Mouse (Mus musculus) layer of hippocampus, adult 11-12 months (tissue): ENCODE measurements around the gene Tmem59.

Experiments used
- DNase-seq: peaks from one replicate; pipeline ENCODE4 v3.0.0; 2022; ENCODE audit warnings: low spot score

The Tmem59 gene

DNA sequence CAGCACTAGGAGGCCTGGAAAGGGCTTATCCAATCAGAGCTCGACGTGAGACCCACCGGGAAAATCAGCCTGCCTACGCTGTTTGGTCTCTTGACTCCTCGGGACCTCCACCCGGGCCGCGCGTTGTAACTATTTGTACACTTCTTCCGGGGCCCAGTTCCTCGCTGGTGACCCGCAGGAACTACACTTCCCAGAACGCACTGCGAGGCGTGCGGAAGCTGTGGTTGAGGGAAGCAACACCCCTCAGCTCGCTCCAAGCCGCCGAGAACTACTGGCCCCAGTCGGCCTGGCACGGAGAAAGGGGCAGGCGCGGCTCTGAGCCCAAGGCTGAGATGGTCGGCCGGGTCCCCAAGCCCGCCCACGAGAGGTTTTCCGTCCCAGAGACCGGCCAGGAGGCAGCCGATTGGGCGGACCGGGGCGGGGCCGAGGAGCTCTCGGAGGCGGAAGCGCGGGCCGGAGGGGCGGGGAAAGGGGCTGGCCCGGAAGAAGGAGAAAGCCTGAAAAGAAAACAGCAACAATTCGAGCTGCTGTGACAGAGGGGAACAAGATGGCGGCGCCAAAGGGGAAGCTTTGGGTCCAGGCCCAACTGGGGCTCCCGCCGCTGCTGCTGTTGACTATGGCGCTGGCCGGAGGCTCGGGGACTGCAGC is at the start of gene Tmem59:
Gene Tmem59 (plus strand): TSS at position 218 of the 648 bp plus-strand sequence.
- DNase-seq, result peak; percentile 95

DNA sequence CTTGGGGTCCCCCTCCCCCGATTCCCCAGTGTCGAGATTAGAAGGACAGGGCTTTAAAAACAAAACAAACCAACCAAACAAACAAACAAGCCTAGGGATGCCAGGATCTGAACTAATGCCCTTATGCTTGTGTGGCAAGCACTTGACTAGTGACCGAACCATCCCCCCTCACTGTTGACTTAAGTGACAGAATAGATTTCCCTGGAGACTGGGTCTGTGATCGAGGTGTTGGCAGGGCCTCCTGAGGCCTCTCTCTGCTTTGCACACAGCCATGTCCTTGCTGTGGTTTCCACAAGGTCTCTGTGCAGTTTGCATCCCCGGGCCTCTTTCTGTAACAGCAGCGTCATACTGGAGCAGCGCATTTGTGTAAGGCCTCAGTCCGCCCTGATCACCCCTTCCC is 48.8 kb upstream of the Tmem59 start:
- no peak for DNase-seq

DNA sequence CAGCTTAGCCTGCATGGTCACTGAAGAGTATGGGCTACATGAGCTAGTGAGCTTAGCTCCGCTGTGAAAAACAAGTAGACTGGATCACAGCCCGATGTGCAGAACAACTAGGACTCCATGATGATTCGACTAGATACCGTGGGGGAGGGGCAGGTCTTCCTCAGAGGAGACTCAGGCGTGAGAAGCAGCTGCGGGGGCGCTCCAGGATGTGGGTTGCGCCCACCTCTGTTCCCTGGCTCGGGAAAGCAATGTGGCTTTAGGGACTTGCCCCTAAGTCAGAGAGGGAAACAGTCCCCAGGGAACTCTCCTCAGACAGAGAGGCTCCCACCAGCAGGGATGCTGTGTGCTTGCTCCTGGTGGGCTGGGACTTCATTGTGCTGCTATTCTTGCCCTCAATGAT is 47.7 kb upstream of the Tmem59 start:
- no peak for DNase-seq

DNA sequence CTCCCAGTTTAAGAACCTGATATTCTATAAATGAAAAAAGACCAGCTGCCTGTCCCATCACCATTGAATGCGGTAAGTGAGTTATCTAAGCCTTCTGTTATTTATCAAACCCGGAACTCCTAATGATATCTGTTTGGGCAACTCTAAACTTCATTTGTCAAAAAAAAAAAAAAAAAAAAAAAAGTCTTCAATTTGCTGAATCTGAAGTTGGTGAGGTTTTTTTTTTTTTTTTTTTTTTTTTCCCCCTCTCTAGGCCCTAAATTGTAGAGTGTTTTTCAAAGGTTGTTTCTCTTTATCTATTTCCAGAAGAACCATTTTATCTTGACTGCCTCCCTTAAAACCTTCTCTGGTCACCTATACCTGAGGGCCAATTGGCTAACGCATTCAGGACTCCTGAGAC is 43.3 kb upstream of the Tmem59 start:
- DNase-seq, result no peak

DNA sequence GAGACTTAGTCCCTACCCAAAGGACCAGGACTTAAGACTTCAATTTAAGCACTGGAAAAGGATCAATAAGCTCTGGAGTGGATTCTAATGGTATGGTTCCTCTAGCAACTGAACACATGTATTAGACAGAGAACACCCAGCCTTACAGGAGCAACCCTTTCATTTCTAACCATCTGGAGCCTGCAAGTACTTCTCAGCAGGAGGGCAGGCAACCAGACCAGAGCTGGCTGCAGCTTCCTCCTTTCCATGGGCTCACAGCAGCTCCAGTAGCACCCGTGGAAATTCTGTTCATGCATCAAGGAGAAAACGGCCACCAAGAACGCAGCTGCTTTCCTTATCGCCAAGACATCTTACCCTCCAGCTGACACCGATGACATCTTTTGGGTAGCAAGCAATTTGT is 42.5 kb upstream of the Tmem59 start:
- DNase-seq, result no peak

DNA sequence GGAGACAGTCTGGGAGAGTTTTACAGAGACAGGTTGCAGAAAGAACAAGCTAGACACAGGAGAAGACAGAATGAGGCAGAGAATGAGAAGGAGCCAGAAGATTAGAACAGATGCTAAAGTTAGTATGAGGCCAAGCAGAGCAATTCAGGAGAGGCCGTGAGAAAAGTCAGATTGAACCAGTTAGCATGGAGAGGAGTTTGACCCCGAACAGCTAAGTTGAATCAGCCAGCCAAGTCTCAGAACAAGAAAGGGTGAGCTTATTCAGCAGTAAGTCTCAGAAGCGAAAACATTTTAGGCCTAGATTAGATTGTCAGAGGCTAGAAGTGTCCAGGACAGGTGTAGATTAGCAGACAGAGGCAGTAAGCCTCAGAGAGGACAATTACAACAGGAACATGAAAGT is 41.7 kb upstream of the Tmem59 start:
- DNase-seq, result no peak

DNA sequence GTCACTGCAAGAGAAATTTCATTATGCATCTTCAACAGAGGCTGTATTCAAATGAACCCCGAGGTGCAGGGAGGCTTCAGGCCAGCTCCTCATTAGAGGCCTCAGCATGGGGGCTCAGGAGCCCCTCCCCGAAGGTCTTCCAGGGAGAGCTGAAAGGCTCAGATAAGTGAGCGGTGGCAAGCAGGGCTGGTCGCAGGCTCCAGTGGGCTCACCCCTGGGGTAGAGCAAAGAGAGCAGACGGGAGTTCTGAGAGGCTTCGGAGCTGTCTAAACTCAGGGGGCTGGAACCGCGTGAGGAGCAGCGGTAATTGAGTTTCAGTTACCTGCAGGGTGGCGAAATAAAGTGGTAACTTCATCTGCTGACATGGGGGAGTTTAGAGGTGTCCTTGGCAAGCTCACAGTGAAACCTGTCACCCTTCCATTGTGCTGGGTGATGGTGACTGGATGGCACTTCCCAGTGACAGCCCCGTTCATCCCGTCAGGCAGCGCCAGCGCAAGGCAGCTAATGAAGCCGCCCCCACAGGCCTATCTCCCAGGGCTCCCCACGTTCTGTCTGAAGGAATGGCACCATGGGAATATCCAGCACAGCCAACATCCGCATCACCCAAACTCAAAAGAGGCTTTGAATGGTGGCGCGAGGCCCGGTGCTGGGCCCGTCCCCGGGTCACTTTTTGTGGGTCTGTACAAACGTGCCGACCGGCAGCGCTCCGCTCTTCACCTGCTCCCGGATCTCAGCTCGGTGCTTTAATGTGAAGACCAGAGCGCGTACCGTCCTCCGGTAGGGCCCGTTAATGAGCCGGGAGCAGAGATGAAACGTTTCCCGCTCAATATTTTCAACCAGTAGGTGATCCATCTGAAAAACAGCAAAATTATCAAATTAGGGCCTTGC is 39.0 kb upstream of the Tmem59 start:
- no peak for DNase-seq

DNA sequence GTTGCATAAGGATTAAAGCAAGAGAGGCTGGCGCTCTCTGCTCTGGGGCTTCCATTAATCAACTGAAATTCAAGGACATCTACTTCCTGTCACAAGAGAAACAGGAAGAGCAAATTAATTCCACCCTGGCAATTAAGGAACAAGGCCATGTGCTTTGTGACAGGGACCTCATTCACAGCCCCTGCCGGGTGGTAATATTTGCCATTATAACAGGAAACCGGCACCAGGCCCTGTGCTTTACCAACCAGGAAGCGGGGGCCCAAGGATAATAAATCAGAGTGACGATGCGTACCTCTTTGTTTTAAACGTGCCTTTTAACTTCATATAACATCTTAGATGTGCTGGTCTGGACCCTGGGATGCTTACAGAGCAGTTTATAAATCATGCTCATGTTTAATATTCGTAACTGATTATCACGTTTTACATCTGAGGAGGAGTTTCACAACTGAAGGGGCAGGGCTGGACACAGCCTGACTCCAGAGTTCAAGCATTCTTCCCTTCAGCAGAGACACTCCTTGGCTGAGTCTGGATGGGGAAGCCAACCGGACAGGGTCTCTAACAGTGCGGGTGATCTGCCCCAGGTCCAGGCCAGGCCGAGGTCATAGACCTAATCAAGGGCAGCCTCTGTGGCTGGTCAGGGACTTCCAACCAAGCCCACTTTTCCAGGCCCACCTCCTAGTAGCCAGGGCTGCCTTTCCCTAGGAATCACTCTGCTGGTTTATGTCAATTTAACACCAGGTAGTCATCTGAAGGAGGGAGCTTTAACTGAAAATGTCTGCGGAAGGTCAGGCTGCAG is 38.2 kb upstream of the Tmem59 start:
- no peak for DNase-seq

DNA sequence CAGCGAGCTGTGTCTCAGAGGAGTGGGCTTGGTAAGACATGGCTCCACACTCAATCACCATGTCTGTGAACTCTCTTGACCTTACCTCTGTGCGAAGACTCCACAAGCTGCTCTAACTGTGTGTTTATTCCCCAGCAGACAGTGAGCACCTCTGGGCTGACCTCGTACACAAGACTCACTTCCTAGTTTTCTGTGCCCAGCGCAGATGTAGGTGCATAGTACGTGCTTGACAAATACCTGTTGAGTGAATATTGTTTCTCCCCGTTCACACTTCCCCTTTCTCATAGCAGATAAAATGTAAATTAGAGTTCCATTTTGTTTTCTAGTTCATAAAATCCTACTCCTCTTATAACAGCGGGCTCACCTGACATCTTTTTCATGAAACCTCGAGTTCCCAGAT is 34.7 kb upstream of the Tmem59 start:
- no peak for DNase-seq

DNA sequence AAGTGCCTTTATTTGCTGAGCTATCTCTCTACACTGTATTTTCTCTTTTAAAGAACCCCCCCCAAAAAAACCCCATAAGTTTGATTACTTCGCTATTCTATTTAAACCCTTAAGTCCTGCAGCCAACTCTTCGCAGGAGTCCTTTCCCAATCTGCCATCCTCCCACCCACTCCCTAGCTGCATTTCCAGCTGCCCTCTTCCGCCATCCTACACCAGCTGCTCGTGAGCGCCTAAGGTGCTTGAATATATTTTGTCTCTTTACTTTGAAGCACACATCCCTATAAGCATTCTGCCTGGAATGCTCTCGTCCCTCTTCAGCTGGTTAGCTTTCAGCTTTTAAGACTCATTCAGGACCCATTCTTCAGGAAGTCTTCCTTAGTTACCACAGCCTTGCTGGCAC is 27.2 kb upstream of the Tmem59 start:
- peak; percentile 30 for DNase-seq

DNA sequence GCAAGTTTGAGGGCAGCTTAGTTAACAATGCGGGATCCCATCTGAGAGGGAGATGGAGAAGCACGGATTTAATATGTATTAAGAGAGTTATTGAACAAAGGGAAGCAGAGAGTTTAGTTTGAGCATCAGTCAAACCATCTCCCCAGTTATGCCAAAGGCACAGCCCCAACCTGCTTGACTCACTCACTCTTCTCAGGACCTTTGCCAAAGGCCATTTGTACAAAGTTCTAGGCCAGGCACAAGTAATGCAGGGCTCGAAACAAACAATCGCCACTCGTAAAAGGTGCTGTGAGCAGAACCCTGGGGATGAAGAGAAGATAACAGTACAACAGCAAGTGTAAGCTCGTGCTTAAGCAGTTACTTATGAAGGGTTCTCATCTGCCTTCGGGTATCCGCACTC is 25.6 kb upstream of the Tmem59 start:
- no peak for DNase-seq

DNA sequence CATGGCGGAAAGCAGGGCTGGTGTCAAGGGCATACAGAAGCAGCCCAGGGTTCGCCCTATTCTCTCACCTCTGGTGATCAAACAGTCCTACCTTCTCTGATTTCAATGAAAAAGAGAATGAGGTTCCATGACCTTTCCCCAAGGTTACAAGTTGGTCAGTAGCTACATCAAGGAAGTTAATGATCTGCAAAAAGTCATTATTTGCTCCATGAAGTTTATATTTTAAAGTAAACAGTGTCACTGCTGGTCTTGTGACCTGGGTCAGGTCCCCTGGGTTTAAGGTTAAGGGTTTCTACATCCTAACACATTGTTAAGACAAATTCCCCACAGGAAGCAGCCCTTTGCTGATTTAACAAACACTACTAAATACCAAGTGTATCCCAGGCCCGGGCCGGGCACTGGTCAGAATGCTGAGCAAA is 21.2 kb upstream of the Tmem59 start:
- DNase-seq, result no peak

DNA sequence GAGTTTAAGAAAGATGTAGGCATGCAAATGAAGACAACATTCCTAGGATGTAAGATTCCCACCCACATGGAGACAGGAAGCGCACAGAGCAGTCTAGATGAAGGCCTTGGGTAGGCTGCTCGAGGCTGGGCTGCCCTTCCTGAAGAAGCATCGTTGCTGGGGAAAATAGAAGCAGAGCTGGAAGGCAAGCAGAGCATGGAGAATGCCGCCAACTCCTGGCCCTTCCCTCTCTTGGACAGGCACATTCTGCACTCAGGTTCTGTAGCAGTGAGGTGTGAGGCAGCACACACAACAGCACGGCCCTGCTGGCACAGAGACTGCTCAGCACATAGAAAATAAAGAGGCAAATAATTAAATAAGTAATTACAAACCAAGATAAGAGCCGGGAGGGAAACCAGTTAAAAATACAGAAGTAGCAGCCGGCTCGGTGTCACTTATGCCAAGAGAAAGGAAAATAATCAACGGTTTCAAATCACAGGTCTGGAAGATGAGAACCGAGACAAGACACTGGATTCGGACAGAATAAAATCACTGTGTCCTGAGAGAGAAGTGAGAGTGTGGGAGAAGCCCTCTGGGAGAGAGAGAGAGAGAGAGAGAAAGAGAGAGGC is 18.9 kb upstream of the Tmem59 start:
- no peak for DNase-seq

DNA sequence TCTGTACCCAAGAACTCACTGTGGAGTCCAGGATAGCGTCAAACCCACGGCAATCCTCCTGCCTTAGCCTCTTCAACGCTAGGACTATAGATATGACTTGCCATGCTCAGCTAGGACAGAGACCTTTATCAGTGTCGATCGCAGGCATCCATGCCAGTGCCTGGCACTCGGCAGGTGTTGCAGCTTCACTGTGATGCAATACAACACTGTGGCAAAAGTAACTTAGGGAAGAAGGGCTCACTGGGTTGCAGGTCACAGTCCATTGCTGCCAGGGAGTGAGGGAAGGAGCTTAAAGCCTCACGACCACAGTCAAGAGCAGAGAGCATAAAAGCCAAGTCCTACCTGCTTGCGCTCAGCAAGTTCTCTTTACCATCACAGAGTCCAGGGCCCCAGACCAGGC is 18.0 kb upstream of the Tmem59 start:
- DNase-seq, result no peak

DNA sequence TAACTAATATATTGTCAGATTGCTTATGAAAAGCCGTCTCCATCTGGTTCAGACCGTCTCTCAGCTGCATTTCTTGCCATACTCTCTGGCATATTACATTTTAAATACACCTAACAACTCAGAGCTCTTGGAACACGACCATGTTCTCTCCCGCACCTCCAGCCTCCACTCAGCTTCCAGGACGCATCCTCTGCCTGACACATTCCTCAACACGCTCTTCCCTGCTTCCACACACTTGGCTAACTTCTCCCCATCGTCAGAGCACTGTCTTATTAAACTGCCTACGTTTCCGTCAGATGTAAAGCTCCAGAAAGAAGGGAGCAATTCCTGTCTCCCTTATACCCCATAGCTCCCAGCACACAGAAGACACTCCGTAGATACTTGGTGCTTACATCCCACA is 14.9 kb upstream of the Tmem59 start:
- DNase-seq, result no peak

DNA sequence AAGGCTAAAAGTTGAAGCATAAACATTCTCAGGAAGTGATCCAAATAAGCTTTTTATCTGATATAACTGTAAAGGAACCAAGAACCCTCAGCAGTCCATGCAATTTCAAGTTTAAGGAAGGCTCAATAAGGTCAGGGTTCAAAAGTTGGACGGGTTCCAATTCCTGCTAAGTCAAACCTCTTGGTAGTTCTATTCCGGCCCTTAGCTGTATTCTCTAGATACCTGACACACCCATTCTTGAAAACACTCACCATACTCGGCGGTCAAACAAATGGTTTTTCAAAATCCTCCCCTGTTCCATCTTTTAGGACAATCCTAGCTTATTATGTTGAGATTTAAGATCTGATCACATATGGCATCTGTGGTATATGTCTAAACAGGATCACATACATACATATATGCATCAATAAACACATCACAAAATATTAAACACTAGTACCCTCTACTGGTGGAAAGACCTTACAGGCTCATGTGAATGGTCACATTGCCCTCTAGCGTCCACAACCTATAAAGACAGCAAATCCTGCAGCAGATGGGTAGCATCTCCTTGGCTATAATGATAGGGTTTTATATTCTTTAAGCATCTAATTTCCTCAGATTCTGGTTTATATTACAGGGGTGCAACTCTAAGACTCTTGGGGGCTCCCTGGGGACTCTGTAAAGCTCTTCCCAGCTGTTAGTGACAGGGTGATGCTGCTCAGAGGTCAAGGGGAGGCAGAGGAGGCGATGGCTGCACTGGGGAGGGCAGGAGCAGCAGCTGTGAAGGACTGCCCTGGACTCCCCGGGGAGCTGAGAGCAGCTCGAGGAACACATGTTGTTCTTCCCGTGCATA is 14.2 kb upstream of the Tmem59 start:
- DNase-seq, result peak; percentile 79

DNA sequence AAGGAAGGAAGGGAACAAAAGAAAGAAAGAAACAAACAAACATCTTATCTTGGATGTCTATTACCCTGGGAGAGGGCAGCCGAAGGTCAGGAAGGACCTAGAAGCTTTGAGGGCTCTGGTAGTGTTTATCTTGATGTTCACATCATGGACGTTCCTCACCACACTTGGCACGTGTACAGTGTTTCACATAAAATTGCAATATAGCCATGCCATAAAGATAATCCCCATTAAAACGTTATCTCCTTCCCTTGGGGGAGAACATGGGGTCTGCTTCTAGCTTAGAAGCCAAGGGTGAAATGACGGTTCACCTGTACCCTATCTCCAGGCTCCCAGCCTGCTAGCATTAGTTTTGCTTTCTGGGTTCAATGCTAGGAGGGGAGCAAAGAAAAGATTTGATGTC is 11.5 kb upstream of the Tmem59 start:
- no peak for DNase-seq

DNA sequence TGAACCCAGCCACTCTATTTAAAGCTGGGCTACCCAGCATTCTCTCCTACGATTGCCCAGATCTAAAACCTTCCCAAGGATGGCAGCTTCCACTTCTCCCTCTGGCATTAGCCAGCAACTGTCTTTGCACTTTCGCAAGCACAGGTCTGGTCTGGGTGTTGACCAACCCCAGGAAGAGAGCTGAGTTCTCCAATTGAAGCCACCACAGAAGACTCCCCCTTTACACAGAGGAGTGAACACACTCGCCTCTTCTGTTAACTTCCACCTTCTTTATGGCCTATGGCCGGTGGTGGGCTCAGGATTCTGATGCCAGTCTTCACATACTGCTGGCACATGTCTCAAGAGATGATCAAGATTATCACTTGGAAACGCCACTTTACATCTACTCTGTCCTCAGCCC is 10.4 kb upstream of the Tmem59 start:
- no peak for DNase-seq

DNA sequence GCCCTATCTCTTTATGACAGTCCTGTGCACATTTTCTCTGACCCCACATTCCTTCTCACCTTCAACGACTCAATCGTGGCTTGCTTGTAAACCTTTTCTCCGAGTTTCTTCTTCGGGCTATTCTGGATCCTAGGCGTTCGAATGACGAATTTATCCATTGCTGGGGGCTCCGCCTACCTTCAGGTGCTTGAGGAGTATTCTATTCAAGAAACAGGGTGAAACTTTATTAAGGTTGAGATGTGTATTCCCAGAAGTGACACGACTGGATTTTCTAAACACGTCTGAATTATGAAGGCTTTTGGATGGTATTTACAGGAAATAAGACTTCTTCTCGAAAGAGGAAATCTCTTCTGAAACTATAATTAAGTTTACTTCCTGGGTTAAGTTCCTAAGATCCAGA is 693 bp upstream of the Tmem59 start:
- DNase-seq, result no peak

DNA sequence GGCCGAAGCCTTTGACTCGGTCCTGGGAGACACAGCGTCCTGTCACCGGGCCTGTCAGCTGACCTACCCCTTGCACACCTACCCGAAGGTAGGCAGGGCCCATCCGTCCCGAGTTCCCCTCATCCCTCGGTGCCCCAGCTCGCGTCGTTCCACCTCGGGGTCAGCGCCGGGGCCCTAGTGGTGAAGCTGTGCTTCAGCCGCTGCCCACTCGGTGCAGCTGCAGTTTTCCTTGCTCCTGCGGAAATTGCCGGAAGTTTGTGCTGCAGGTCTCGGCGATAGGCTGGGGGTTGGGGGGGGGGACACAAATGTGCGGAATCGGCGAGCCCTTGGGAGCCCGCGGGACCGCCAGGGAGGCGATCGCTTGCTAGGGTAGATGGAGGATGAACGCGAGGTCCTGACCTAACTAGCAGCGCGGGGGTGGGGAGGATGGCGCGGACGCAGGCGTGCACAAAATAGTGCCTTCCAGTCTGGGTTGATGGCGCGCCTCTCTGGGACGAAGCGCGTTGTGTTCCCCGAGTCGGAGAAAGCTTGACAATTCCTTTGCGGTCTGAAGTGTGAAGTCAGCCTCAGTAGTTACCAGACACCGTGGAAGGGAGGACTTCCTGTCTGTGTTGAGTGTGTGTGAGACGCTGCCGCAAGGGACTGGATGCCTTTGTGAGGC is 761 bp downstream of the Tmem59 start, which contains the start of gene Tceanc2:
Gene Tceanc2 (minus strand): TSS at position 287 of the 661 bp plus-strand sequence.
- DNase-seq, result peak; percentile 57

DNA sequence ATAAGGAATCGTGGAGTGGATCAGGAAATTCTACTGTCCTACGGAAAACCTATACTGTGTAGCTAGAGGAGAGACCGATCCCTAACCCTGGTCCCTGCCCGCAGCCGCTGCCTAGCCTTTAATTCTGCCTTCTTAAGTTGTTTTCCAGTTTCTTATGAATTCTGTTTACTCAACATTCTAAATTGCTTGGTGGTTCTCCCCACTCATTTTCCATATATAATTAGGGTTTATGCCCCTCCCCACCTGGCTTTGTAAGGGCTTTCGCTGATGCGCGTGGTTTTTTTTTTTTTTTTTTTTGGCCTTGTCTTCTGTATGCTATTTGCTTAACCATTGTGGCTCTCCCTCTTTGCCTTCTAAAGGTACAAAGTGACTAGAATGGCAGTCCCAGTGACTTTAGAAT is 1.4 kb downstream of the Tmem59 start:
- DNase-seq, result no peak
